Mouse (Mus musculus): ENCODE data around the gene Gm10799. TPM values are rescaled to one million over a fixed set of nuclear protein-coding genes. Genes with fewer than 3 reads are reported as not detected.

Gene Gm10799
- polyA plus RNA-seq (2012; rRNA removed), result not detected in 2 replicates

GRCm38 (mm10) chr2:104068450-104068849, at the start of gene Gm10799:
TSS of gene Gm10799 (minus strand) at chr2:104068550.

DNA sequence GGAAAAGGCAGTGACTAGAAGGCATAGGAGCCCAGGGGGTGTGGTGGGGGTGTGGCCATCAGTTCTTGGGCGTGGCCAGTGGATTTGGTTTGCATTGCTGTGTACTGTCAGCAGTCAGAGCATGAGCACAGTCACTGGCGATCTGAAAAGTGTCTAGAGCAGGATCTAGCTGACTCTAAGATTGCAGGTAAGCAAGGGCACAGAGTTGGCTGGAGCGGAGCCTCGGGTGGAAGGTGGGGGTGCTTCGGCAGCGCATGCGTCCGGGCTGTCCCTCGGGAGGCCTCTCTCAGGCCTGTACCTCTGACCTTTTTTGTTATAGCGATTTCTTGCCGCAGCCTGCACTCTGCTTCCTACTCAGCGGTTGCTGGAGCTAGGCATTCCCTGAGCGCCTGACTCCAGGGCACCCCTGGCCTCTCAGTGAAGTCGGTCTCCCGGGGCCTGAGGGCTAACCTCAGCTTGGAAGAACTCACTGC, 27.4 kb upstream of the Gm10799 start, which contains the start of gene Cd59a:
Gene Cd59a, plus strand, starts transcription at position 61 of the 473 bp plus-strand sequence.

DNA sequence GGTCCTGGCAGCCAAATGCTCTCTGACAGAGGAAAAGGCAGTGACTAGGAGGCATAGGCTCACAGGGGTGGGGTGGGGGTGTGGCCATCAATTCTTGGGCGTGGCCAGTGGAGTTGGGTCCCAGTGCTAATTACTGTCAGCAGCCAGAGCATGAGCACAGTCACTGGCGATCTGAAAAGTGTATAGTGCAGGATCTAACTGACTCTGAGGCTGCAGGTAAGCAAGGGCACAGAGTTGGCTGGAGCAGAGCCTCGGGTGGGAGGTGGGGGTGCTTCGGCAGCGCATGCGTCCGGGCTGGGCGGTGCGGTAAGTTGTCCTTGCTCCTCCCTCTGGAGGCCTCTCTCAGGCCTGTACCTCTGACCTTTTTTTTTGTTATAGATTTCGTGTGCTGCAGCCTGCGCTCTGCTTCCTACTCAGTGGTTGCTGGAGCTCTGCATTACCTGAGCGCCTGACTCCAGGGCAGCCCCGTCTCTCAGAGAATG, 1.4 kb upstream of the Gm10799 start, which contains the start of gene Cd59b:
Gene Cd59b, plus strand, starts transcription at position 146 of the 482 bp plus-strand sequence.

DNA sequence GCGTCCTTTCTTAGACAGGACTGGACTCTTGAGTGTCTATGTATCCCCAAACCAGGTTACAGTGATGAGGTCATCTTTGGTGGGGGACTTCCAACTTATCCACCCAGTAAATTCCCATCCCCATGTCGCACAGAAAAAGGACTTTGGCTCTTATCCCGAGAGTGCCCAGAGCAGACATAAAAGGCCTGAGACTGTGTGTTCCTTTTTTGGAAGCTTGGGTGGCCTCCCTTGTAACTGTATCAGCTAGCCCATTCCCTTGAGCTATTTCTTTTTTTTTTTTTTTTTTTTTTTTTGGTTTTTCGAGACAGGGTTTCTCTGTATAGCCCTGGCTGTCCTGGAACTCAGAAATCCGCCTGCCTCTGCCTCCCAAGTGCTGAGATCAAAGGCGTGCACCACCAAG, 2.8 kb downstream of the Gm10799 start, which contains the start of gene Gm10912:
Gene Gm10912, plus strand, starts transcription at position 301 of the 400 bp plus-strand sequence.

GRCm38 (mm10) chr2:104028139-104028723, 40.1 kb downstream of the Gm10799 start, which contains the start of gene 4931422A03Rik:
TSS of gene 4931422A03Rik (minus strand) at chr2:104028361.

GRCm38 (mm10) chr2:104027458-104028138, 40.8 kb downstream of the Gm10799 start, which contains the start of gene Fbxo3:
TSS of gene Fbxo3 (plus strand) at chr2:104027721.

Other genes starting within 250 kb of the Gm10799 start
- 145 and 161 TPM in 2 replicates for gene Lmo2, start 110.6 kb downstream of the Gm10799 start, polyA plus RNA-seq (2012; rRNA removed)
- 29.7 and 34.0 TPM in 2 replicates for gene Fbxo3, start 40.8 kb downstream of the Gm10799 start, polyA plus RNA-seq (2012; rRNA removed)
- gene 4931422A03Rik, start 40.2 kb downstream of the Gm10799 start, polyA plus RNA-seq (2012; rRNA removed), result 0.32 TPM in 1 of 2 replicates, not detected in the other
- 0.05 and 0.09 TPM in 2 replicates for gene Gm10912, start 2.7 kb downstream of the Gm10799 start, polyA plus RNA-seq (2012; rRNA removed)
- 6.8 and 8.0 TPM in 2 replicates for gene Cd59b, start 1.3 kb upstream of the Gm10799 start, polyA plus RNA-seq (2012; rRNA removed)
- 40.5 and 50.9 TPM in 2 replicates for gene Cd59a, start 27.3 kb upstream of the Gm10799 start, polyA plus RNA-seq (2012; rRNA removed)
- gene A930018P22Rik, start 54.2 kb upstream of the Gm10799 start, polyA plus RNA-seq (2012; rRNA removed), result 0.19 and 0.20 TPM in 2 replicates

Measured in liver, embryonic 14 days (tissue).